Mouse (Mus musculus) ES-E14 (cell line): Measurements from ENCODE around the gene Zbtb18. TPM values are rescaled to one million over a fixed set of nuclear protein-coding genes. Genes with fewer than 3 reads are reported as not detected.

Experiments
- DNase-seq: peaks from one replicate; pipeline ENCODE4 v3.0.0-alpha.2; 2013; ENCODE audit warnings: low read depth, low spot score
- H3K27ac ChIP-seq: 2 replicates; pipeline ENCODE4 v1.5.1; 2012; ENCODE audit warnings: low read depth, mild to moderate bottlenecking, low read length, moderate library complexity, mixed read lengths; ENCODE audit not compliant: poor library complexity, insufficient read depth, severe bottlenecking
- H3K36me3 ChIP-seq: 2 replicates; pipeline ENCODE4 v1.6.1; 2012; ENCODE audit warnings: mild to moderate bottlenecking, low read length, moderate library complexity, mixed read lengths; ENCODE audit not compliant: control insufficient read depth, poor library complexity, insufficient read depth, severe bottlenecking
- H3K4me1 ChIP-seq, 2 experiments: fragments of 150-350 bp in 1 of 2; sonication (generic) in 1 of 2; 2 replicates each; pipeline ENCODE4 v1.6.1; 2012; ENCODE audit warnings: low read length in 2 of 2, mild to moderate bottlenecking in 1 of 2, mixed read lengths in 1 of 2; ENCODE audit not compliant: control insufficient read depth in 2 of 2, insufficient read depth in 2 of 2, poor library complexity in 1 of 2
- H3K4me3 ChIP-seq, 2 experiments: fragments of 150-350 bp in 1 of 2; sonication (generic) in 1 of 2; 2 replicates each; pipeline ENCODE4 v1.5.1; 2012; ENCODE audit warnings: low read length in 2 of 2, low read depth in 1 of 2, mild to moderate bottlenecking in 1 of 2, mixed read lengths in 1 of 2; ENCODE audit not compliant: insufficient read depth in 1 of 2, poor library complexity in 1 of 2, severe bottlenecking in 1 of 2
- H3K9ac ChIP-seq: 2 replicates; pipeline ENCODE4 v1.6.1; 2012; ENCODE audit warnings: low read depth, mild to moderate bottlenecking, low read length, mixed read lengths; ENCODE audit not compliant: poor library complexity, insufficient read depth, severe bottlenecking
- H3K9me3 ChIP-seq: fragments of 150-350 bp; sonication (generic); 2 replicates; pipeline ENCODE4 v1.6.1; 2012; ENCODE audit warnings: low read depth, mild to moderate bottlenecking, low read length; ENCODE audit not compliant: control insufficient read depth, insufficient read depth
- CHD2 ChIP-seq: IDR thresholded peaks from 2 replicates; pipeline ENCODE4 v1.6.1; 2014; ENCODE audit warnings: mild to moderate bottlenecking, low read depth, low read length, inconsistent platforms
- HCFC1 ChIP-seq: IDR thresholded peaks from 2 replicates; pipeline ENCODE4 v1.6.1; 2012; ENCODE audit warnings: low read length, inconsistent platforms, borderline replicate concordance; ENCODE audit not compliant: insufficient read depth
- MAFK ChIP-seq: IDR thresholded peaks from 2 replicates; pipeline ENCODE4 v1.6.1; 2014; ENCODE audit warnings: mild to moderate bottlenecking, low read depth, low read length, inconsistent platforms; ENCODE audit not compliant: insufficient read depth
- ZC3H11A ChIP-seq: IDR thresholded peaks from 2 replicates; pipeline ENCODE4 v1.6.1; 2012; ENCODE audit warnings: low read depth, mild to moderate bottlenecking, inconsistent platforms, low read length, borderline replicate concordance
- ZNF384 ChIP-seq: IDR thresholded peaks from 2 replicates; pipeline ENCODE4 v1.6.1; 2012; ENCODE audit warnings: low read depth, low read length, inconsistent platforms
- in situ Hi-C, 2 experiments: fragments of 600-800 bp; cut with MboI; formaldehyde crosslinking; loops; one replicate each; pipeline ENCODE4 v1.15.1; 2025; ENCODE audit warnings: low sequenced_read_pairs in 2 of 2, inconsistent platforms in 1 of 2; ENCODE audit not compliant: unreplicated experiment in 2 of 2
- total RNA-seq: library from RNA; depleted of rRNA; stranded (reverse); fragments of 300-350 nt; gene quantifications from 2 replicates; pipeline ENCODE4 v1.2.3, GENCODE M21; 2012; rRNA removed

Gene Zbtb18
- total RNA-seq, 1 experiment, result 11.5 TPM

- Histone ChIP-seq H3K36me3 (no peaks in the 10 kb centered on the region), H3K4me3 (no peak overlapping the region), H3K9me3 (no peaks in the 10 kb centered on the region), H3K9ac (no peak overlapping the region), H3K27ac (no peak overlapping the region), H3K4me1 (no peaks in the 10 kb centered on the region)
- TF ChIP-seq ZNF384 (no peak), MAFK (no peak), ZC3H11A (no peak), HCFC1 (no peak), CHD2 (no peak)
- no peak for DNase-seq
- in situ Hi-C loops, result no loop called here
Measured at GRCm38 (mm10) chr1:177490808-177491207, 48.7 kb downstream of the Zbtb18 start.

- no peak for DNase-seq
- H3K9me3 ChIP-seq, result no peaks in the 10 kb centered on the region
- H3K4me3 ChIP-seq, result no peak overlapping the region
- no peaks in the 10 kb centered on the region for H3K36me3 ChIP-seq
- in situ Hi-C loops, result no loop called here
- TF ChIP-seq ZNF384, result no peak
- TF ChIP-seq ZC3H11A, result no peak
- no peak for TF ChIP-seq HCFC1
- TF ChIP-seq CHD2, result no peak
- TF ChIP-seq MAFK, result no peak
- no peaks in the 10 kb centered on the region for H3K4me1 ChIP-seq
- no peak overlapping the region for H3K9ac ChIP-seq
- H3K27ac ChIP-seq, result no peak overlapping the region
Measured at GRCm38 (mm10) chr1:177491280-177491679, 49.1 kb downstream of the Zbtb18 start.

DNA sequence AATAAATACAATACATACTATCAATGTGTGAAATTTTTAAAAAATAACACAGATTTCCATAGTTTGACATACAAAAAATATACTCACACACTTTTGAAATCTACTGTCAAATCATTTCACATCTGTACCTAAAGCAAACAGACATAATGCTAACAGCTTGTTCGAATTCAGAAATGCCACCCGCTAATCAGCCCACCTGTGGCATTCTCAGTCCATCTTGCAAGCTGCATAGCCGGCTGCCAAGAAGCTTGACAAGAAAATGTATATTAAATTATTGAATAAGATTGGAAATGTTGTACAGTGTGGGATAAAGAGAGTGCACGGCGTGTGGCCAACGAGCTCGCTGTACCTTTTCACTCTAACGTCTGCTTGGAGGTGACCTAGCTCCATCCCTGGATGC, 52.2 kb downstream of the Zbtb18 start:
- H3K4me3 ChIP-seq, result no peak overlapping the region
- TF ChIP-seq CHD2, result no peak
- no peak for TF ChIP-seq ZC3H11A
- no peak for TF ChIP-seq ZNF384
- TF ChIP-seq HCFC1, result no peak
- no peak for TF ChIP-seq MAFK
- no peak for DNase-seq
- H3K4me1 ChIP-seq, result no peaks in the 10 kb centered on the region
- H3K9me3 ChIP-seq, result no peaks in the 10 kb centered on the region
- no peaks in the 10 kb centered on the region for H3K36me3 ChIP-seq
- no peak overlapping the region for H3K27ac ChIP-seq
- H3K9ac ChIP-seq, result no peak overlapping the region
- in situ Hi-C loops, result no loop called here

DNA sequence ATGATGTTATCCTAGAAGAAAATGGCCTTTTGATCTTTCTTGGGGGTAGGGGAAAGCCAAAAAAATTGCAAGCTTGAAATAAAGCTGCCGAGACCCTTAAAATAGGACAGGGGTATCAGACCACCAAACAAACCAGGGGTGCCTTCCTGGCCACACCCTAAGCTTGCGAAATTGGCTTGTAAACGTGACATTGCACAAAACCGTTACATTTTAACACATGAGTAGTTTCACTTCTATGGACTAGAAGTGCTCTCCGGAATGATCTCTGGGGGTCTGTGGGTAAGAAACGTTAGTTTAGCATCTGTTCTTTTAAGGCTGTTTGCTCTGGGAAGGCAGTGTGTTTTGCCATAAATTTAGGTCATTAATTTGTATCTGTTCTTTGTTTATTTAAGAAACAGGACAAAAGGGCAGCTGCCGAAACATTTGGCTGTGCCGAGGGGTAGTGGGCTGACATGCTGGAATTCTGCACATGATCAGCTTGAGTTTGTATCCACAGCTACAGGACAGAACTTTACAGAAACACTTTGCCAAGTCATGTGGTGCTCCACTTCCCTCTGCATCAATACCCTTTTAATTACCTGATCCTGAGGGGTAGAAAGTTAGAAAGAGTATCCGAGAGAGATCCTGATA, 52.9 kb downstream of the Zbtb18 start:
- TF ChIP-seq ZC3H11A, result no peak
- TF ChIP-seq HCFC1, result no peak
- no peak for TF ChIP-seq ZNF384
- no peak for TF ChIP-seq CHD2
- TF ChIP-seq MAFK, result no peak
- no peaks in the 10 kb centered on the region for H3K9me3 ChIP-seq
- in situ Hi-C loops, result no loop called here
- DNase-seq, result no peak
- no peaks in the 10 kb centered on the region for H3K36me3 ChIP-seq
- H3K9ac ChIP-seq, result no peak overlapping the region
- no peaks in the 10 kb centered on the region for H3K4me1 ChIP-seq
- H3K27ac ChIP-seq, result no peak overlapping the region
- H3K4me3 ChIP-seq, result no peak overlapping the region

Other genes starting within 250 kb of the Zbtb18 start
- gene Akt3, start 184.1 kb upstream of the Zbtb18 start, total RNA-seq, result 8.4 and 8.5 TPM in 2 replicates